8 mouse cellular contexts compared by ENCODE assay signal in the genomic region with DNA sequence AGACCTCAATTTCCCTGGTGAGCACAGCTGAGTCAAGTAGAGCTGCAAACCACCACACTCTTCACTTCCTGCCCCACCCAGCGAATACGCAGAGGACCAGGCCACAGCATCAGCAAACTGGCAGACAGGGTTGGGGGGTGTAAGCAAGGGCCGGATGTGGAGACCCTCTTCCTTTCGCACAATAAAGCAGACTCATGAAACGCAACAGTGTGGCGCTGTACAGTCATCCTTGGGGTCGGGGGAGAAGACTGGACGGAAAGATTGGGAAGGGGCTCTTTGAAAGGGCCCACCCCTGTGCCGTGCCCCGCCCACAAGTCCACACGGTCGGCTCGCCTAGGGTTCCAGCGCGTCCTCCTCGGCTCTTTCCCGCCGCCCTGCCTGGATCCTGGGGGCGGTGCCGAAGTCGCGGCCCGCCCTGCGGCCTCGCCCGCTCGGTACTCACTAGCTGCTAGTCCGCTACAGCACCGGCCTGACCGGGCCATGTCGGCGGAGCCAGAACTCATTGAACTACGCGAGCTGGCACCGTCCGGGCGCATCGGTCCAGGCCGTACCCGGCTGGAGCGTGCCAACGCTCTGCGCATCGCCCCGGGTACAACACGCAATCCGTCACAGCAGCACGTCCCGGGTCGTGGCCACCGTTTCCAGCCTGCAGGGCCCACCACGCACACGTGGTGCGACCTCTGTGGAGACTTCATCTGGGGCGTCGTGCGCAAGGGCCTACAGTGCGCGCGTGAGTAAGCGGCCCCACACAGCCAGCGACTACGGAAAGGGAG. TPM values are rescaled to one million over a fixed set of nuclear protein-coding genes. Genes with fewer than 3 reads are reported as not detected.
DNase-seq lines count a peak whose midpoint lies in the region; ATAC-seq lines count a peak whose summit lies in the region.

A gene (plus strand): TSS at position 439 of the 773 bp plus-strand sequence.

- under 1% methylated on average over 56 of the region's 63 CpGs for WGBS in limb, embryonic 11.5 days
- under 1% methylated on average over 63 of the region's 63 CpGs for WGBS in midbrain, embryonic 11.5 days
- 1% methylated on average over 63 of the region's 63 CpGs for WGBS in stomach, embryonic 14.5 days

- peak; percentile 67 for DNase-seq in cerebellum, adult 9-11 months
- DNase-seq in cerebellum, adult 11-12 months, result no peak
- DNase-seq in cerebellum, postnatal 25 days, result peak; percentile 48 to 61
- peak; percentile 75 for DNase-seq in gastrocnemius, postnatal 25 days
- DNase-seq in induced T-regulatory cell, adult 2 months (ENCODE audit: low read depth), result peak; percentile 93
- peak; percentile 80 for DNase-seq in limb, embryonic 11.5 days (ENCODE audit: low spot score)
- DNase-seq in midbrain, embryonic 11.5 days (ENCODE audit: low spot score, missing footprints), result peak; percentile 94

- no peaks in the 10 kb centered on the region for H3K27me3 ChIP-seq in limb, embryonic 11.5 days (ENCODE audit: control insufficient read depth, insufficient read depth, low read length)
- peaks cover 28% of the 10 kb centered on the region for H3K27me3 ChIP-seq in midbrain, embryonic 11.5 days (ENCODE audit: control insufficient read depth, insufficient read depth, low read length)
- no peaks in the 10 kb centered on the region for H3K27me3 ChIP-seq in stomach, embryonic 14.5 days (ENCODE audit: control insufficient read depth, insufficient read depth, low read length)

- H3K4me3 ChIP-seq in limb, embryonic 11.5 days (ENCODE audit: low read depth, low read length), result peak within 1 kb of the TSS; percentile 52
- H3K4me3 ChIP-seq in midbrain, embryonic 11.5 days (ENCODE audit: low read depth, low read length), result peak within 1 kb of the TSS; percentile 34
- H3K4me3 ChIP-seq in stomach, embryonic 14.5 days (ENCODE audit: low read depth, low read length), result peak within 1 kb of the TSS; percentile 74

- H3K4me2 ChIP-seq in limb, embryonic 11.5 days (ENCODE audit: low read depth, severe bottlenecking), result peak within 1 kb of the TSS; percentile 96
- peak within 1 kb of the TSS; percentile 70 for H3K4me2 ChIP-seq in midbrain, embryonic 11.5 days
- peak within 1 kb of the TSS; percentile 95 for H3K4me2 ChIP-seq in stomach, embryonic 14.5 days (replicated peaks; ENCODE audit: low read depth, low read length)

- peak within 1 kb of the TSS; percentile 47 for H3K27ac ChIP-seq in limb, embryonic 11.5 days (replicated peaks; ENCODE audit: low read depth, low read length)
- no peak within 1 kb of the TSS for H3K27ac ChIP-seq in midbrain, embryonic 11.5 days (ENCODE audit: low read depth, low read length)
- peak within 1 kb of the TSS; percentile 40 for H3K27ac ChIP-seq in stomach, embryonic 14.5 days (ENCODE audit: low read length)

- no peaks in the 10 kb centered on the region for H3K36me3 ChIP-seq in limb, embryonic 11.5 days (ENCODE audit: control insufficient read depth, insufficient read depth, low read length)
- no peaks in the 10 kb centered on the region for H3K36me3 ChIP-seq in midbrain, embryonic 11.5 days (ENCODE audit: control insufficient read depth, insufficient read depth, low read length)
- H3K36me3 ChIP-seq in stomach, embryonic 14.5 days (ENCODE audit: control insufficient read depth, insufficient read depth, low read length), result no peaks in the 10 kb centered on the region

- H3K4me1 ChIP-seq in limb, embryonic 11.5 days (ENCODE audit: control insufficient read depth, insufficient read depth, low read length), result peaks cover 50% of the 10 kb centered on the region
- peaks cover 41% of the 10 kb centered on the region for H3K4me1 ChIP-seq in midbrain, embryonic 11.5 days (ENCODE audit: control insufficient read depth, insufficient read depth, low read length)
- H3K4me1 ChIP-seq in stomach, embryonic 14.5 days (ENCODE audit: control insufficient read depth, insufficient read depth, low read length), result peaks cover 50% of the 10 kb centered on the region

- peak; percentile 14; the same call in 1 of the 2 replicates for ATAC-seq in limb, embryonic 11.5 days (ENCODE audit: insufficient number of reproducible peaks, low FRiP score, low TSS enrichment, low read depth)
- ATAC-seq in midbrain, embryonic 11.5 days (ENCODE audit: low FRiP score), result no peak
- ATAC-seq in stomach, embryonic 14.5 days (ENCODE audit: insufficient number of reproducible peaks, insufficient read depth, low FRiP score, low read depth), result peak; percentile 33

- peak within 1 kb of the TSS; percentile 79 for H3K9ac ChIP-seq in limb, embryonic 11.5 days (ENCODE audit: low read length)
- peak within 1 kb of the TSS; percentile 59 for H3K9ac ChIP-seq in midbrain, embryonic 11.5 days (ENCODE audit: low read length)
- H3K9ac ChIP-seq in stomach, embryonic 14.5 days (replicated peaks; ENCODE audit: low read depth, low read length), result peak within 1 kb of the TSS; percentile 60

- H3K9me3 ChIP-seq in limb, embryonic 11.5 days (ENCODE audit: control insufficient read depth, low read length), result no peaks in the 10 kb centered on the region
- no peaks in the 10 kb centered on the region for H3K9me3 ChIP-seq in midbrain, embryonic 11.5 days (ENCODE audit: control insufficient read depth, low read length)
- H3K9me3 ChIP-seq in stomach, embryonic 14.5 days (ENCODE audit: control insufficient read depth, low read depth, low read length), result no peaks in the 10 kb centered on the region

RNA-seq across cellular contexts. Expression of the gene that starts here (rescaled TPM):
- total RNA-seq in gastrocnemius, postnatal 25 days (2021), result 10 to 100 TPM; 10.8 to 12.5 TPM
- polyA plus RNA-seq in limb, embryonic 11.5 days (2014; fragmentation: Nextera tagmentation; extraction: Ambion mirVana), result 46.7 and 49.3 TPM in 2 replicates
- 40.5 and 44.0 TPM in 2 replicates for polyA plus RNA-seq in midbrain, embryonic 11.5 days (2014; fragmentation: Nextera tagmentation; extraction: Ambion mirVana)
- polyA plus RNA-seq in stomach, embryonic 14.5 days (2014; fragmentation: Nextera tagmentation; extraction: Ambion mirVana), result 53.6 and 54.1 TPM in 2 replicates
